Mouse (Mus musculus) cerebellum, adult 11-12 months (tissue): ENCODE data around the gene Ttll11.
A peak's percentile ranks its signal among the peaks of the same experiment; 100 is the strongest.

ENCODE experiments used
- DNase-seq: peaks from one replicate; pipeline ENCODE4 v3.0.0; 2022

Gene Ttll11

DNA sequence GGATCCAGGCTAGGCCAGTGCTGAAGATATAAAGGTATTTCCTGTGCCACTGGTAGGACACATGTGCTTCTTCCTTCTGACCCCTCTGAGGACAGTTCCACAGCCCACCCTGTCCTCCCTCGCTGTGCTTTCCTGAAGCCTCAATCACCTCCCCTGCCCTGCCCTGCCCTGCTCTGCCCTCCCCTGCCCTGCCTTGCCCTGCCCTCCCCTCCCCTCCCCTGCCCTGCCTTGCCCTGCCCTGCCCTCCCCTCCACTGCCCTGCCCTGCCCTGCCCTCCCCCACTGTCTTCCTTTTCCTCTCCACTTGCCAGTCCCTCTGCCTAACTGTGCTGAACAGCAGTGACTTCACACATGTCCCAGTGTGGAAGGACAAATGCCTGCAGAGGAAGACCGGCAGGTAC, 160.8 kb downstream of the Ttll11 start:
- DNase-seq: no peak

DNA sequence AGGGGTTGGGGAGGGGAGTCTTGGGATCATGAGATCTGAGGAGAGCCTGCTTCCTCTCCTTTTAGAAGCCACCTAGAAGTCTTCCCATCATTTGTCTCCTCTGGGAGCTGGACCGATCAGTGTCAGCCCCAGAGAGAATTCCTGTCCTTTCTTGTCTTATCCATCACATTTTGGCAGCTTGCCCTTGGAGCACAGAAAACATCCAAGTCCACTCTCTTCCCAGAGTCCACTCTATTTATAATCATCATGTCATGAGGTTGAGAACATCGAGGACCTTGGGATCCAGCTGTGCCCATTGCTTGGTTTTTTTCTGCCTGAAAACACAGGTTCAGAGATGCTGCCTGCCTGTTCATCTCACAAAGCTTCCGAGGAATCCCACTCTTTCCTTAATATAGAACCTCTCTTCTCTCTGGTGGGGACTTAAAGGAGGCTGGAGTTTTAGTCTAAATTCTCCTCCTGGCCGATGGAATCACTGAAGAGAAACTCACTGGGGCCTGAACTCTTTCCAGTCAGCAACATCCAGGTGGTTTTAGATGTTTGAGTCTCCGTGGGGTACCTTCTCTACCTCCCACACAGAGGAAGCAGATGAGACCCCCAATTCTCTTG, 163.6 kb downstream of the Ttll11 start:
- DNase-seq: no peak

DNA sequence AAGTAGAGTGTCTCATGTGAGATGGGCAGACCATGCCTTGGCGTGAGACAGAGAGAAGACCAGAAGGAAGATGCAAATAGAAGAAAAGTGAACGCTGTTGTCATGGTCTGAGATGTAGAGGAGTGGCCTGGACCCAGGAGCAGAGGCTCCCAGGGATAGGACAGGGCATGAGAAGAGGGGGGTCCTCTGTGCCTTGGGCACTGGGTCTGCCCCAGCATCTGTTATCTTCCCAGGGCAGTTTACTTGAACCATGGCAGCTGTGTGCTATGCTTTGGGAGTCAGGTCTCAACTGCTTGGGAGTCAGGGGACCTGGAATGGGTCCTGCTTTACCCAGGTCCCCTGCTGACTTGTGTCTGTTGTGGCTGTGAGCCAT, 167.2 kb downstream of the Ttll11 start:
- DNase-seq: no peak

DNA sequence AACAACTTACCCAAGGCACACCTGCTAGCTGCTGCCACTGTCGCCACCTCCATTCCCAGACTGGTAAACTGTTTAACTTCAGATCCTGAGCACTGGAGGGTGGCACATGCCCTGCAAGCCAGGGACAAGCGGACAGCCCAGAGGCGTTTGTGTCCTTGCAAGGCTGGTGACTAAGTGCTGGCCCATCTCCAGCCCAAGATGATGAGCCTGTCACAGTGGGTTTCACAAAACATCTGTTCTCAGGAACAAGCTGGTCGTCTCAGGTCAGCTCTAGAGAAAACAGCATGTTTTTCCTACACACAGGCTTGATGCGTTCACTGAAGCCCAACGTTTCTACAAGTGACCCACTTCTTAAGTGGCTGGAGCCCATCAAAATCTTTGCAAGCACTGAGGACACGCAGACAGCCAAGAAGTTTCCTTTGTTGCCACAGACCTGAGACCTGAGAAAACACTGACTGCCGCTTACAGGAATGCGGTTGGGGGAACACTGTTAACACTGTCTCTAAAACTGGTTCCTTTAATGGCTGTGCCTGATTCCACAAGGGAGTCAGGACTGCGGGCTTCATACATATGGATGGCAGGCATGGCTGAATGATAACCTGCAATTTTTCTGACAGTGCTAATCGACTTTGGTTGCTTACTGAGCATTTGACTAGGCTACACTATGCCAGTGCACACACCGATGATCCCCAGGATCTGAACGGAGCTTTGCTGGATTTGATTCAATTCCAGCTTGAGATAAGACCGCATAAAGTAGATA, 167.7 kb downstream of the Ttll11 start:
- DNase-seq: no peak

DNA sequence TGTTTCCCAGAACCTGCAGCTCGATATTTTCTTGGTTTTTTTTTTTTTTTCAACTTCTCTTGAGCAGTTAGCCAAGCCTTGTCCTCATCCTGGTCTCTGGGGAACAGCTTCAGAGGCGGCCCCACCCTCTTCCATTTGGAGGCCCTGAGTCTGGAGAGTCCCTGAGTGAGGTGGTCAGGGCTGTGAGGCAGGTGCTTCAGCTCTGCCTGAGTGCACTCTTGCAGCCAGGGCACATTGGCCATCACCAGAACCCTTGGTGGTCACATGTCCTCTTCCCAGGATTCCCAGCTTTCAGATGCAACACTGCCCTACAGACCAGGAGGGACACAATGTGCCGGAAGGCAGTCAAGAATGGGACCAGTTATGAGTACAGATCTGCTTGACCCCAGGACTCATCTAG, 169.7 kb downstream of the Ttll11 start:
- no peak for DNase-seq

GRCm38 (mm10) chr2:35809141-35809540, 170.6 kb downstream of the Ttll11 start:
- DNase-seq: no peak

- DNase-seq: no peak
Observed at GRCm38 (mm10) chr2:35805881-35806280, 173.8 kb downstream of the Ttll11 start.

- DNase-seq: no peak
Observed at GRCm38 (mm10) chr2:35803095-35803494, 176.6 kb downstream of the Ttll11 start.

- DNase-seq: no peak
Observed at GRCm38 (mm10) chr2:35801759-35802158, 178.0 kb downstream of the Ttll11 start.

DNA sequence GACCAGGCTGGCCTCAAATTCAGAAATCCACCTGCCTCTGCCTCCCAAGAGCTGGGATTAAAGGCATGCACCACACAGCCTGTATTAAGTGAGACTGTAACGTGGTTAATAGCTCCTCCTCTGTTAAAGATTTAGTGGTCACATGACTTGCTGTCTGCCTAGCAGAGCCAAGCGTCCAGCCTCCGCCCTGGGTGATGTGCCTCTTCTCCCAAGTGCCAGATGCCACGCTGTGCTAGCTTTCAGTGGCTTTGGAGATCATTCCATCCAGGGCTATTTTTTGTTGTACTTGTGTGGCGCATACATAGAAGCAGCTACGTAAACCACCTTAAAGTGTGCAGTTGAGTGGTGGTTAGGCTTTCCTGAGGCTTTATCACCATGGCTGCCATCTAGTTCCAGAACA, 180.6 kb downstream of the Ttll11 start:
- DNase-seq: no peak

GRCm38 (mm10) chr2:35797998-35798397, 181.7 kb downstream of the Ttll11 start:
- no peak for DNase-seq

- DNase-seq: peak; percentile 78
Observed at GRCm38 (mm10) chr2:35789362-35790326, 190.1 kb downstream of the Ttll11 start.

GRCm38 (mm10) chr2:35785877-35786276, 193.8 kb downstream of the Ttll11 start:
- DNase-seq: no peak

DNA sequence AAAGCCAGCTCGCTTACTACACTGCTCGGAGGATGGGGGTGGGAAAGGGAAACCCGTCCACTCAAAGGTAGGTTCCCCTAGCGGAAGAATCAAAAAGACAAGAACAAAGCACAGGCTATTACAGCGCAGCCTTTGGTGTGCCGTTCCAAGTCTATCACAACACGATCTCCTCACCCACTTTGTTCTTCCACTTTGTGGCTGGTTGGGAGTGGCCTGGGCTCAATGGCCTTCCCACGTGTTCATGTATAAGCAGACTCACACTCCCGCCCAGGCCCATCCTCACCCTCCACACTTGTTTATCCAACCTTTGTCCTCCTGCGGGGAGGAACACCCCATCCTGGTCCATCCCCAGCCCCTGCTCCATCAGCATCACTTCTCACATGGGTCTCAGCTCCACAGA, 196.3 kb downstream of the Ttll11 start:
- DNase-seq: no peak

DNA sequence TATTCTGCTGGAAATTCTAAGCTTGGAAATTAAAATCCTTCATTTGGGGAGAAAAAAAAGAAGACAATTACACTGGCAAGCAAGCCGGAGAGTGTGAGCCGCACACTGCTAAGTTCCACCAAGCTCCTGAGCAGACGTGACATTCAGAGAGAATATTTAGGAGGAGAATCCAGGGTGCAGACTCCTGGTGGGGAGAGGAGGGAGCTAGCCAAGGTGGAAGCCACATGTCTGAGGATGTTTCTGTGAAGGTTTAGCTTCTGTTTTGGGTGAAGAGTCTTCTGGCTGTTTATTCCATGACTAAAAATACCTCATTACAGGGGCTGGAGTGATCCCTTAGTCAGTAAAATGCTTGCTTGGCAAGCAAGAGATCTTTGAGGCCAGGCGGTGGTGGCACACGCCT, 200.4 kb downstream of the Ttll11 start:
- DNase-seq: no peak

- no peak for DNase-seq
Observed at GRCm38 (mm10) chr2:35776935-35777334, 202.8 kb downstream of the Ttll11 start.

- DNase-seq: no peak
Observed at GRCm38 (mm10) chr2:35775651-35776055, 204.1 kb downstream of the Ttll11 start.

GRCm38 (mm10) chr2:35770541-35770940, 209.2 kb downstream of the Ttll11 start:
- no peak for DNase-seq

DNA sequence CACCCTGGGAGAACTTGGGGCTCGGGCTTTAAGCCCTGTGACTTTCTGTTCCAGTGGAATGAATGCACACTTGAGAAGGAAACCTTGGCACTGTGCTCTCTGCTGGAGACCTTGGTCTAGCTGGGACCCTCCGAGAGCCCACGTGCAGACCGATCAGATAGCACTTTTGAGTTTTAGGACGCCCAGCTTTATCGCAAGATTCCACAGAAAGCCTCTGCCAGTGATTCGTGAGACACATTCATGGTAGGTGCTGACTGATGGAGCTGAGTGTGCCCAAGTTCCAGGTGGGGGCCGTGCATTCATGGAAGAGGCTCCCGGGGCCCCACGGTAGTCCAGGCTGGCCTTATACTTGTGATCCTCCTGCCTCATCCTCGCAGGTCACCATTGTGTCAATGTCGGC, 210.3 kb downstream of the Ttll11 start:
- DNase-seq: no peak

- DNase-seq: no peak
Observed at GRCm38 (mm10) chr2:35768538-35769238, 211.0 kb downstream of the Ttll11 start.

DNA sequence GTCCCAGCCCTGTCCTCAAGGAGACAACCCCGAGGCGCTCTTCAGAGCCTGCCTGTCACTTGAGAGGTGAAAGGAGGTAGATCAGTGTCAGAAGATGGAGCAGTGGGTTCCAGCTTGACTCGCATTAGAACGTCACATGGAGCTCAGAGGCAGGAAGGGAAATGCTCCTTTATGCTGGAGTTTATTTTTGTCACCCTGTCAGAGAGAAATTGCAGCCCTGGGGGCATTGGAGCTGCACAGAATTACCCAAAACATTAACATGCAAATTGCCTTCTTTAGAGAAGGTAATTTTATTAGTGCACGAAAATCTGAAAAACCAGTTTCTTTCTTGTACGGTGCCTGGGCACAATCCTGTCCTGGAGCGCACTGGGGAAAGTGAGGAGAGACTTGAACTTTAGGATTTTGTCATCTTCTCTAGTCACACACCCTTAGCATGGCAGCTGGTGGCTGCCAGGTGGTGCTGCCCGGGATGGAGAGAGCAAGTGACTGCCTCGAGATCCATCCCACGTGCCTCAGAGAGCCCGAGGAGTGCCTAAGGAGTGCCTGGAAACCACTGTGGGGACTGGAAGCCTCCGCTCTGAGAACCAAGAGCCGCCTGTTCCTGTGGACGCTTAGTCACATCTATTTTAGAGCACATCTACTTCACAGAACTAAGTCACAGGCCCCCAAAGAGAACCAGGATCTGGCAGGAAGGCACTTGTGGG, 211.7 kb downstream of the Ttll11 start:
- DNase-seq: no peak

GRCm38 (mm10) chr2:35764328-35764727, 215.4 kb downstream of the Ttll11 start:
- DNase-seq: no peak
